Comparison of ENCODE assay signal across 20 mouse cellular contexts in the genomic region with DNA sequence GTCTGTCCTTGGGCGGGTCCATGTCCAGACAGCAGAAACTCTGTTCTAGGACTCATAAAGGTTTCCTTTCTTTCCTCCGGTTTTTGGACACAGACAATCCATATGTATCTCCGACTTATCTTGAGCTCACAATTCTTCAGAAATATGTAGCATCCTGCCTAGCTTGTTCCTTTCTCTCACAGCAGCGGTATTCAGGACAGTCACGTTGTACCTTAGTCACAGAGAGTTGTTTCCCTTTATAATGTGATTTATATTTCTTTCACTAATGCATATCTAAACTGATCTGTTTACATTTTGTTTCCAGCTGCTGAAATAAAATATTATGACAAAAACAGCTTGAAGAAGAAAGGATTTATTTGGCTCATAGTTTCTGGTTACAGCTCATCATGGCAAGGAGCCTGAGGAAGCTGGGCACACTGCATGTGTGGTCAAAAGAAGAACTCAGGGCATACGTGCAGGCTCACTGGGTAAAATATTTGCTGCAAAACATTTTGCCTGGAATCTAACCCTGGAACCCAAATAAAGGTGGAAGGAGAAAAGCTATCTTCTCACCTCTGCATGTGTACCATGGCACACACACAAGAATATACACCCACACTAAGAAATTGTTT.
"Had no signal": no experiment of that assay in that cellular context is flagged by ENCODE, and none has a peak within 500 bp of the region (broad histone marks: within the 10 kb centered on the region; RNA-seq: fewer than 3 reads in every experiment).

No protein-coding gene starts in this region.

- H3K27me3 ChIP-seq: intestine, embryonic 15.5 days; kidney, embryonic 15.5 days; liver, embryonic 13.5 days; megakaryocyte, embryonic 14.5 days; neural tube, embryonic 12.5 days; neural tube, embryonic 15.5 days had no signal

- H3K4me2 ChIP-seq: intestine, embryonic 15.5 days; kidney, embryonic 15.5 days; liver, embryonic 13.5 days; neural tube, embryonic 12.5 days; neural tube, embryonic 15.5 days had no signal

- DNase-seq: kidney, adult 11 months; kidney, adult 8-10 months; kidney, postnatal 10 days; kidney, postnatal 36 days; layer of hippocampus, postnatal 36 days; liver, embryonic 13.5 days; lung, postnatal 36 days; midbrain, embryonic 14.5 days; right cerebral cortex, adult 18-20 months; right cerebral cortex, postnatal 14 days; right cerebral cortex, postnatal 4 days; thymus, adult 18-20 months; thymus, postnatal 36 days had no signal

- H3K9me3 ChIP-seq: intestine, embryonic 15.5 days; kidney, embryonic 15.5 days; liver, embryonic 13.5 days; midbrain, embryonic 10.5 days; neural tube, embryonic 12.5 days; neural tube, embryonic 15.5 days had no signal

- H3K36me3 ChIP-seq: intestine, embryonic 15.5 days; kidney, embryonic 15.5 days; liver, embryonic 13.5 days; midbrain, embryonic 10.5 days; neural tube, embryonic 12.5 days; neural tube, embryonic 15.5 days had no signal

- ATAC-seq: intestine, embryonic 15.5 days had no signal

- H3K4me1 ChIP-seq: intestine, embryonic 15.5 days; kidney, embryonic 15.5 days; liver, embryonic 13.5 days; megakaryocyte, embryonic 14.5 days; midbrain, embryonic 10.5 days; neural tube, embryonic 12.5 days; neural tube, embryonic 15.5 days had no signal

- H3K9ac ChIP-seq: intestine, embryonic 15.5 days; kidney, embryonic 15.5 days; liver, embryonic 13.5 days; neural tube, embryonic 12.5 days; neural tube, embryonic 15.5 days had no signal

- H3K4me3 ChIP-seq: intestine, embryonic 15.5 days; kidney, embryonic 15.5 days; left cerebral cortex, adult 2 months; liver, embryonic 13.5 days; megakaryocyte, embryonic 14.5 days; midbrain, embryonic 10.5 days; neural tube, embryonic 12.5 days; neural tube, embryonic 15.5 days had no signal

- H3K27ac ChIP-seq: intestine, embryonic 15.5 days; kidney, embryonic 15.5 days; left cerebral cortex, adult 2 months; liver, embryonic 13.5 days; midbrain, embryonic 10.5 days; neural tube, embryonic 12.5 days; neural tube, embryonic 15.5 days had no signal
